Mouse (Mus musculus) forebrain, postnatal 0 days (tissue): ENCODE measurements around the gene Papln. TPM values are rescaled to one million over a fixed set of nuclear protein-coding genes. Genes with fewer than 3 reads are reported as not detected.

Source experiments
- ATAC-seq: fragments of 200-750 bp; cut with Nextera tagmentation; 2 replicates; pipeline ENCODE4 v1.8.0; 2017; ENCODE audit warnings: mild to moderate bottlenecking, moderate library complexity
- DNase-seq: peaks from one replicate; pipeline ENCODE4 v3.0.0-alpha.2; 2015
- H3K27ac ChIP-seq: fragments of 300-500 bp; sonication (generic); 2 replicates; pipeline ENCODE4 v1.5.1; 2014; ENCODE audit warnings: low read depth, mild to moderate bottlenecking, antibody characterized with exemption, low read length, moderate library complexity, mixed read lengths
- H3K27me3 ChIP-seq: fragments of 300-500 bp; sonication (generic); 2 replicates; pipeline ENCODE4 v1.6.1; 2014; ENCODE audit warnings: mild to moderate bottlenecking, low read length, mixed read lengths; ENCODE audit not compliant: insufficient read depth
- H3K36me3 ChIP-seq: fragments of 300-500 bp; sonication (generic); 2 replicates; pipeline ENCODE4 v1.6.1; 2014; ENCODE audit warnings: mild to moderate bottlenecking, moderate library complexity; ENCODE audit not compliant: insufficient read depth
- H3K4me1 ChIP-seq: fragments of 300-500 bp; sonication (generic); 2 replicates; pipeline ENCODE4 v1.6.1; 2014; ENCODE audit warnings: antibody characterized with exemption; ENCODE audit not compliant: insufficient read depth
- H3K4me2 ChIP-seq: fragments of 300-500 bp; sonication (generic); 2 replicates; pipeline ENCODE4 v1.6.1; 2014; ENCODE audit warnings: low read depth, mild to moderate bottlenecking, moderate library complexity
- H3K4me3 ChIP-seq: fragments of 300-500 bp; sonication (generic); 2 replicates; pipeline ENCODE4 v1.5.1; 2014; ENCODE audit warnings: low read depth, low read length, mixed read lengths
- H3K9ac ChIP-seq: fragments of 300-500 bp; sonication (generic); 2 replicates; pipeline ENCODE4 v1.6.1; 2014; ENCODE audit warnings: mild to moderate bottlenecking
- H3K9me3 ChIP-seq: fragments of 300-500 bp; sonication (generic); 2 replicates; pipeline ENCODE4 v1.6.1; 2016; ENCODE audit warnings: low read length
- CTCF ChIP-seq: sonication (generic); IDR thresholded peaks from 2 replicates; pipeline ENCODE4 v1.5.1; 2016; ENCODE audit warnings: antibody characterized with exemption, control low read depth, low read depth
- WGBS: fragments of 180-500 bp; shearing (Covaris S2); extraction: QIAGEN DNeasy Blood & Tissue Kit; methylation state at CpG from one replicate; pipeline ENCODE4 v1.1.7; 2014; 5-methylcytosine and 5-hydroxymethylcytosine counted together
- polyA plus RNA-seq: library from polyadenylated mRNA; unstranded; fragments of >200 nt; fragmentation: Nextera tagmentation; extraction: Ambion mirVana; gene quantifications from 2 replicates; pipeline ENCODE4 v1.2.1, GENCODE M21; 2015
- total RNA-seq: library from RNA; depleted of rRNA; stranded (reverse); fragments of >200 nt; gene quantifications from 2 replicates; pipeline ENCODE4 v1.2.3, GENCODE M21; 2014

The Papln gene
- total and polyA plus RNA-seq, 2 experiments from 2014 or later = 0.40 to 2.7 TPM

- H3K9ac ChIP-seq = no peak overlapping the region
- ATAC-seq = no peak
- no peaks in the 10 kb centered on the region for H3K9me3 ChIP-seq
- H3K27ac ChIP-seq = no peak overlapping the region
- DNase-seq = no peak
- H3K36me3 ChIP-seq = no peaks in the 10 kb centered on the region
- no peak overlapping the region for H3K4me3 ChIP-seq
- H3K4me2 ChIP-seq = no peak overlapping the region
- H3K4me1 ChIP-seq = no peaks in the 10 kb centered on the region
- H3K27me3 ChIP-seq = no peaks in the 10 kb centered on the region
- TF ChIP-seq CTCF = no peak
- WGBS = 85% methylated on average over 3 of the region's 3 CpGs
Measured at GRCm38 (mm10) chr12:83743712-83744111, 19.7 kb upstream of the Papln start.

- no peak overlapping the region for H3K9ac ChIP-seq
- DNase-seq = no peak
- WGBS = 28% methylated on average over 1 of the region's 1 CpGs
- no peak for ATAC-seq
- H3K9me3 ChIP-seq = no peaks in the 10 kb centered on the region
- no peaks in the 10 kb centered on the region for H3K4me1 ChIP-seq
- no peaks in the 10 kb centered on the region for H3K36me3 ChIP-seq
- no peak overlapping the region for H3K4me2 ChIP-seq
- H3K27ac ChIP-seq = no peak overlapping the region
- no peaks in the 10 kb centered on the region for H3K27me3 ChIP-seq
- TF ChIP-seq CTCF = no peak
- no peak overlapping the region for H3K4me3 ChIP-seq
Measured at GRCm38 (mm10) chr12:83749186-83749585, 14.2 kb upstream of the Papln start.

DNA sequence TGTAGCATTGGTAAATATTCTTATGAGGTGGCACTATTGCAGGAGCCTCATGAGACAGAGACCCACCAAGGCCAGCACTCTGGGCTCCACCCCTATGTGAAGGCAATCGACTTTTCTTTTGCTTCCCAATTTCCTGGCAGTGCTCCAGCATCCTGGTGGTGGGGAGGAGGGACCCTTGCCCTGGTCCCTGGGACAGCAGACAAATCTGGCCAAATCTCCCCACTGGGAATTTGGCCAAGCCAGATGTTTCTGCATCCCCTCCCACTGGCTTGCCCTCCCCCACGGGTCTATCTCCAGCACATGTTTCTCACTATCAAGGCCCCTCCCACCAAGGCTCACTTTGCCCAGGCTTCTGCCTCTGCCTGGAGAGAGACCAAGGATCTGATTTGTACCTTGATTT lies 10.9 kb upstream of the Papln start:
- no peak for DNase-seq
- Histone ChIP-seq H3K4me3 (no peak overlapping the region), H3K27ac (no peak overlapping the region), H3K9me3 (no peaks in the 10 kb centered on the region), H3K9ac (no peak overlapping the region), H3K27me3 (no peaks in the 10 kb centered on the region), H3K4me2 (no peak overlapping the region), H3K4me1 (no peaks in the 10 kb centered on the region), H3K36me3 (no peaks in the 10 kb centered on the region)
- no peak for ATAC-seq
- TF ChIP-seq CTCF = no peak
- 42% methylated on average over 2 of the region's 2 CpGs for WGBS

GRCm38 (mm10) chr12:83758735-83759134 lies 4.7 kb upstream of the Papln start:
- no peak for ATAC-seq

DNA sequence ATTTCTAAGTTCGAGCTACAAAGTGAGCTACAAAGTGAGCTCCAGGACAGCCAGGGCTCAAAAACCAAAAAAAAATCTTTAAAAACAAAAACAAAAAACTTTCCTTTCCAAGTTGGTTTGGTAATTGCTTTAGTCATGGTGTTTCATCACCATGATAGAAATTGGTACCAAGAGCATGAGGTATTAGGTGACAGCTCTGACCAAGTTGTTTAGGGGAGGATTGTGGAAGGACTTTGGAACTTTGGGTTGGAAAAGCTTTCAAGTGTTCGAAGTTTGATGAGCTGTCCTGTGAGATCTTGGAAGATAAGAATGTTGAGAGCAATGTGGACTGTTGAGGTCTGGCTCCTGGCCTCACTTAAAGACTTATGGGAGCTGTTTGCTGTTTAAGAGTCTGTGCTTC lies 3.2 kb upstream of the Papln start:
- H3K27me3 ChIP-seq = no peaks in the 10 kb centered on the region
- H3K9me3 ChIP-seq = no peaks in the 10 kb centered on the region
- ATAC-seq = no peak
- H3K9ac ChIP-seq = no peak overlapping the region
- H3K27ac ChIP-seq = no peak overlapping the region
- no peak for DNase-seq
- no peaks in the 10 kb centered on the region for H3K36me3 ChIP-seq
- no peak overlapping the region for H3K4me3 ChIP-seq
- 92% methylated on average over 2 of the region's 2 CpGs for WGBS
- H3K4me1 ChIP-seq = peaks cover 7% of the 10 kb centered on the region; the same call in 1 of the 2 replicates
- H3K4me2 ChIP-seq = no peak overlapping the region
- no peak for TF ChIP-seq CTCF

More at GRCm38 (mm10) chr12:83758735-83759134, 4.7 kb upstream of the Papln start:
- Histone ChIP-seq H3K4me1 (0 out of 2 replicates have a peak, but pooled peaks cover 3% of the 10 kb centered on the region), H3K27ac (no peak overlapping the region), H3K9ac (no peak overlapping the region), H3K27me3 (no peaks in the 10 kb centered on the region), H3K36me3 (no peaks in the 10 kb centered on the region), H3K9me3 (no peaks in the 10 kb centered on the region), H3K4me2 (no peak overlapping the region), H3K4me3 (no peak overlapping the region)
- DNase-seq = no peak
- whole genome bisulfite sequencing = 67% methylated on average over 10 of the region's 10 CpGs
- TF ChIP-seq CTCF = no peak

- no peak for ATAC-seq
Measured at GRCm38 (mm10) chr12:83762706-83763105, 728 bp upstream of the Papln start.

DNA sequence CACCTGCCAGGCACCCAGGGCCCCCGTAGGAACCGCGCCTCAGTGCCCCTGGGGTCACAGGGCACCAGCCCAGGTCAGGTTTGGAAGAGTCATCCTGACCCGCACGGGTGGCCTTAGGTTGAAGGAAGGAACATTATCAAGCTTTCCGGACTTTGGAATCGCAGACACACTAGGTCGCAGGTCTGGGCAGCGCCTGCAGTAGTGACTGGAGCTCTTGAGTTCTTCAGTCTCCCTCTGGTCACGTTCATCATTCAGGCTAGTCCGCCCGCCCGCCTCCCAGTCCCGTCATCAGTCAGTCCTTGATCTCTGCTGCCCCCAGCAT lies 571 bp downstream of the Papln start:
- ATAC-seq (no peak; the same call in 1 of the 2 replicates), DNase-seq (peak; percentile 10)
- WGBS = 15% methylated on average over 14 of the region's 14 CpGs
- no peaks in the 10 kb centered on the region for H3K36me3 ChIP-seq
- no peak for TF ChIP-seq CTCF
- peak overlapping the region; percentile 34 for H3K4me3 ChIP-seq
- H3K9me3 ChIP-seq = no peaks in the 10 kb centered on the region
- no peak overlapping the region for H3K27ac ChIP-seq
- H3K4me1 ChIP-seq = peaks cover 7% of the 10 kb centered on the region; the same call in 1 of the 2 replicates
- no peaks in the 10 kb centered on the region for H3K27me3 ChIP-seq
- peak overlapping the region; percentile 72 for H3K4me2 ChIP-seq
- peak overlapping the region; percentile 39 for H3K9ac ChIP-seq

More at GRCm38 (mm10) chr12:83762706-83763105, 728 bp upstream of the Papln start:
- no peak overlapping the region for H3K9ac ChIP-seq
- no peak overlapping the region for H3K27ac ChIP-seq
- H3K27me3 ChIP-seq = no peaks in the 10 kb centered on the region
- no peaks in the 10 kb centered on the region for H3K9me3 ChIP-seq
- 10% methylated on average over 4 of the region's 4 CpGs for WGBS
- no peak for TF ChIP-seq CTCF
- peak; percentile 15 for DNase-seq
- peaks cover 7% of the 10 kb centered on the region; the same call in 1 of the 2 replicates for H3K4me1 ChIP-seq
- H3K4me3 ChIP-seq = no peak overlapping the region
- no peak overlapping the region for H3K4me2 ChIP-seq
- H3K36me3 ChIP-seq = no peaks in the 10 kb centered on the region
